Mouse (Mus musculus): ENCODE results near the gene Gas6. TPM values are rescaled to one million over a fixed set of nuclear protein-coding genes. Genes with fewer than 3 reads are reported as not detected.

Gas6 gene
- polyA plus RNA-seq, 1 experiment from 2014 or later = 20.8 TPM

DNA sequence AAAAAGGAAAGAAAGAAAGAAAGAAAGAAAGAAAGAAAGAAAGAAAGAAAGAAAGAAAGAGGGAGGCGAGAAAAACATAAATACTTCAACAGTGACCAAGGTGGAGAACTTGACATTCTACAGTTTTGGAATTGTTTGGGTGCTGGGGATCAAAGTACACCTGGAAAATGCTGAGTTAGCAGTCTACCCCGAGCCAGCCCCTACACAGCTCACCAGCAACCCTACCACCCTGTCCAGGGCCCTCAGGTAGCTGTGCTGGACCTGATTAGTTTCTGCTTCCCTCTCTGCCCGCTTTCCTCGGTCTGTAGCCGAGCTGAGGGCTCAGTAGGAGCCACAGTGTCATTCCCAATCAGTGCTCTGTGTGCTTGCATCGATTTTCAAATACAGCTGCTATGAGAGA lies 26.1 kb upstream of the Gas6 start:
- Histone ChIP-seq H3K4me3 (no peak overlapping the region), H3K4me2 (replicated peaks) (no peak overlapping the region), H3K9me3 (replicated peaks) (no peaks in the 10 kb centered on the region), H3K4me1 (no peaks in the 10 kb centered on the region; the same call in 1 of the 2 replicates), H3K27me3 (no peaks in the 10 kb centered on the region), H3K9ac (no peak overlapping the region), H3K36me3 (no peaks in the 10 kb centered on the region), H3K27ac (no peak overlapping the region)
- 56% methylated on average over 6 of the region's 6 CpGs for WGBS
- ATAC-seq (ENCODE audit: low FRiP score) = no peak

DNA sequence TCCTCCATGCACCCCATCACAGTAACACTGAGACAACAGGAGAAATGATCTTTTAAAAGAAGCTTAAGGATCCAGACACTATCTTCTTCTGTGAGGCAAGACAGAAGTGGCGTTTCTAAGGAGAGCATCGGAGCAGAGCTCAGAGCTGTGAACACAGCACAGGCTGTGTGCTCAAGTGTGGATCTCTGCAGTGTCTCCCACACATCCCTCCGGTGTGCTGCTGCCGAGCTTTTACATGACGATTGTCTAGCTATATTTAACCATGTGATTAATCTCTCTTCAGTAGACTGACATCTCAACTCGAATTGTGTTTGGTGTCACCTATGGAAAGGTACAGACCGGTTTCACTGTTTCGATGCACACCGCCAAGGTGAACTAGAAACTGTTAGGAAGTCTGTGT lies 25.2 kb upstream of the Gas6 start:
- Histone ChIP-seq H3K9ac (no peak overlapping the region), H3K27me3 (no peaks in the 10 kb centered on the region), H3K4me1 (no peaks in the 10 kb centered on the region; the same call in 1 of the 2 replicates), H3K4me3 (no peak overlapping the region), H3K4me2 (replicated peaks) (no peak overlapping the region), H3K9me3 (replicated peaks) (no peaks in the 10 kb centered on the region), H3K27ac (no peak overlapping the region), H3K36me3 (no peaks in the 10 kb centered on the region)
- ATAC-seq (ENCODE audit: low FRiP score) = no peak
- WGBS = 89% methylated on average over 9 of the region's 9 CpGs

DNA sequence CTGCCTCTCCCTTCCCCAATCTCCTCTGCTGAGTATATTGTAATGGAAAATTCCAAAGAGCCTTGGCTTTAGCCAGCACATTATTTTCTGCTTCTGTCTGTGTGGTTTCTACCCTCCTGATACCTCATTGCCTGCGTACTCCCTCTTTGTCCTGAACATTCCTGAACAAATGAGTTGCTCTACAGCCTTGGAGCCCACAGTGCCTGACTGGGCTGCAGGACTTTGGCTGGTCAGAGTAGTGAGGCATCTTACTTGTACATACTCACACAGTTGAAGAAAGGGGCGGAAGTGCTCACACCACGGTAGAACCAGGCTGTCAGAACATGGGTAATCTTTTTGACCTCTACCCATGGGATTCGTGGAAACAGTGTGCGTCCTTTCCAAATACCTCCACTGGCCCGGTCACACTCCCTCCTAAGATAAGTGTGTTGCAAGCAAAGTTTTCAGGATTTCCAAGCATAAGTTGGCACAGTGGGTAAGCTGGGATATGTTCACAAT lies 23.0 kb upstream of the Gas6 start:
- Histone ChIP-seq H3K4me2 (replicated peaks) (no peak overlapping the region), H3K27me3 (no peaks in the 10 kb centered on the region), H3K9ac (no peak overlapping the region), H3K27ac (no peak overlapping the region), H3K4me1 (no peaks in the 10 kb centered on the region), H3K4me3 (no peak overlapping the region), H3K9me3 (replicated peaks) (no peaks in the 10 kb centered on the region), H3K36me3 (no peaks in the 10 kb centered on the region)
- WGBS = 93% methylated on average over 6 of the region's 6 CpGs
- no peak for ATAC-seq (ENCODE audit: low FRiP score)

DNA sequence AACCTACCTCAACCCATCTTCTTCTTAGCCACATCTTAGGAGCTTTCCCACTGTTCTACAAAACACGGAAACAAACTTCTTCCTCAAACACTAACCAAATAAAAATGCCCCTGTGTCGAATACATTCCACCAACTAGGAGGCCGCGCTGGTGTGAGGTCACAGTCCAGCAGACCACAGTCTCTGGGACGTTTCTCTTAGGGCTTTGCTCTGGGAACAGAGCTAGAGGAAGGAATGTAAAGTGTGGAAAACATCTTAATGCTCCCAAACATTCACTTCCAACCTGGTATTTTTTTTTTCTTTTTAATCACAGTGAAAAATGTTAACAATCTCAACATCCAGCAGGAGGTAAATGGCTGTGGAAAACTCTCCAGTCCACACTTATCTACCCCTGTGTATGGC lies 22.4 kb upstream of the Gas6 start:
- no peak for ATAC-seq (ENCODE audit: low FRiP score)
- no peak overlapping the region for H3K27ac ChIP-seq
- no peaks in the 10 kb centered on the region for H3K4me1 ChIP-seq
- 84% methylated on average over 5 of the region's 5 CpGs for whole genome bisulfite sequencing
- H3K27me3 ChIP-seq = no peaks in the 10 kb centered on the region
- H3K4me2 ChIP-seq (replicated peaks) = no peak overlapping the region
- no peaks in the 10 kb centered on the region for H3K9me3 ChIP-seq (replicated peaks)
- no peak overlapping the region for H3K9ac ChIP-seq
- no peaks in the 10 kb centered on the region for H3K36me3 ChIP-seq
- H3K4me3 ChIP-seq = no peak overlapping the region

DNA sequence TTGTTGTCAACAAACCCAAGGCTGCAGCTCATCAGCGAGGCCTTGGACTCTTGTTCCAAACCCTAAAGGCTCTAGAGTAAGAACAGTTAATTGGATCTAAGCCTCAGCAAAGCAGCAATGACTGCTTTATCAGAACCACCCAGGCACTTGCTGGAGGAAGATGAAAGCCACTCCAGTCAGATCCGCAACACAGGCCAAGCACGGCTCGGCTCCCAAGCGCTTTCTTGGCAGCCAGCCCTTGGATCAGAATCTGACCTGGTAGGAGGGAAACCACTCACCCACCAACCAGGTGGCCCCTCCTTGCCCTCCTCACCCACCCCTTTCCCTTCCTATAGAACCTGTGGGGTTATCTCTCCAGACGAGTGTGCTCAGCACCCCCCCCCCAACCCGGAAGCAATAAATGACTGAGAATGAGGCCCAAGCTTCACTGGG lies 21.7 kb upstream of the Gas6 start:
- Histone ChIP-seq H3K4me1 (no peaks in the 10 kb centered on the region), H3K4me2 (replicated peaks) (no peak overlapping the region), H3K9me3 (replicated peaks) (no peaks in the 10 kb centered on the region), H3K27ac (no peak overlapping the region), H3K9ac (no peak overlapping the region), H3K36me3 (no peaks in the 10 kb centered on the region), H3K4me3 (no peak overlapping the region), H3K27me3 (no peaks in the 10 kb centered on the region)
- ATAC-seq (ENCODE audit: low FRiP score) = no peak
- WGBS = 85% methylated on average over 7 of the region's 7 CpGs

DNA sequence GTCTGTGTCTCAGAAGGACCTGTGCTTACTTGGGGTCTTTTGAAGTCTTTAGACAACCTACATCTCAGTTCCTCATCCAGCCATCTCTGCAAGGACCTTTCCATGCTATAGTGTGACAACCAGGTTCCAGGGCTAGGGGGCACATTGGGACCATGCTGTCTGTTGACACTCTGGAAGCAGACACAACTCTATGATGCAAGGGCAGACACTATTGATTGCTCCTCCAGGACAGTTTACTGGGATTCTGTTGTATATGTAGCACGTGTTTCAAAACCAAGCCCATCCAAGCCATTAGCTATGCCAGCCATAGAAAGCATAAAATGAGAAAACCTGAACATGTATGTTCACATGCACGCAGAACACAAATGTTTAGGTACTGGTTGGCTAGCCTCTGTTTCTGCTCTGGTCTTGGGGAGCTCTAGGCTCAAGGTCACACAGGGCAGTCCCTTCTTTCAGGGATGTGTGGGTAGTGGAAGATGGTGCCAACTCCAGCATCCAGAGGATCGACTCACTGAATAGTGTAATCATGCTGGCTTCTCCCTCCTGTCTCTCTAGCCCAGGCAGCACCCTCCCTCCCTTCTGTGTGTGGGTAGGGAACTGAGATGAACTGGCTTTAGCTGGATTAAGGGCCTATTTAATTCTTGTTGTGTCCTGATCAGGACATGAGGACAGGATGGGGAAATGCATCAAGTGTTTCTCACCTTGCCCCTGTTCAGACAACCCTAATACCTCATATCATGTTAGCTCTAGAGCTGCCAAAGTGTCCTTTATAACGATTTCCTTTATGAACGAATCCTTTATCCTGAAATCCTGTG lies 19.5 kb upstream of the Gas6 start:
- no peak for ATAC-seq (ENCODE audit: low FRiP score)
- no peaks in the 10 kb centered on the region for H3K27me3 ChIP-seq
- H3K9me3 ChIP-seq (replicated peaks) = no peaks in the 10 kb centered on the region
- H3K4me3 ChIP-seq = no peak overlapping the region
- no peak overlapping the region for H3K9ac ChIP-seq
- H3K27ac ChIP-seq = no peak overlapping the region
- WGBS = 84% methylated on average over 5 of the region's 5 CpGs
- no peak overlapping the region for H3K4me2 ChIP-seq (replicated peaks)
- H3K4me1 ChIP-seq = no peaks in the 10 kb centered on the region
- H3K36me3 ChIP-seq = no peaks in the 10 kb centered on the region

DNA sequence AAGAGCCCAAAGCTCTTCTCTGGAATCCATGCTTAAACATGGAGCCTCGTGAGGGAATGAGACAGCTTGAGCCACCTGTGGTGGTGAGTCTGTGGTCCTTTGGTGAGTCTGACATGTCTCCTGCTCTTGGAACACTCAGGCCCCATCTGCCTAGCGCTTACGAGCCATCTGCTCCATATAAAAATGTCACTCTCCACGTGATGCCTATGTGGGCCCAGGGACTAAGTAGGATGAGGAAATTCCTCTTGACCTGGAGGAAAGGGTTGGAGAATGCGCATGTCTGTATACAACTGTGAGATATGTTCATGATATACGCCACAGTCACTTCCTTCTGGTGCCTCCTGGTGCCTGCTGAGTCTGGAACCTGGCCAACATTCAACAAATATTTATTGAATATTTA lies 18.4 kb upstream of the Gas6 start:
- H3K9ac ChIP-seq = no peak overlapping the region
- 79% methylated on average over 6 of the region's 6 CpGs for WGBS

DNA sequence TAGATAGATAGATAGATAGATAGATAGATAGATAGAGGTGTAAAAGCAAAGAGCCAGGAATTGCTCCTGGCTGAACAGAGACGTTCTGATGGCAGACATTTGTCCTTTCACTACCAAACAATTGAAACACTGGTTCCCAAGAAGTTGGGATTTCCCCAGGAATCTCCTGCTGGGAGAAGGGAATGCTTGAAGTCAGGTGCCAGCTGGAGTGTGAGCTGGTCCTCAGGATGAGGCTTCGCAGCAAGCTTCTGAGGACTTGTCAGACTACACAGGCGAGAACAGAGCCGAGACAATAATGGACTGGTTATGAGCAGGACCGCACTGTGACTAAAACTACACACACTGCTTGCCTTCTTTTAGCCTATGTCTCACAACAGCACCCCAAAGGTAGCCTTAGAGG lies 17.7 kb upstream of the Gas6 start:
- Histone ChIP-seq H3K4me3 (no peak overlapping the region), H3K36me3 (no peaks in the 10 kb centered on the region), H3K27ac (no peak overlapping the region), H3K4me2 (replicated peaks) (no peak overlapping the region), H3K27me3 (no peaks in the 10 kb centered on the region), H3K9ac (no peak overlapping the region), H3K4me1 (no peaks in the 10 kb centered on the region), H3K9me3 (replicated peaks) (no peaks in the 10 kb centered on the region)
- ATAC-seq (ENCODE audit: low FRiP score) = no peak
- WGBS = 63% methylated on average over 5 of the region's 5 CpGs

More for the DNA sequence above, 18.4 kb upstream of the Gas6 start:
- Histone ChIP-seq H3K36me3 (no peaks in the 10 kb centered on the region), H3K4me1 (no peaks in the 10 kb centered on the region), H3K27ac (no peak overlapping the region), H3K27me3 (no peaks in the 10 kb centered on the region), H3K4me2 (replicated peaks) (no peak overlapping the region), H3K4me3 (no peak overlapping the region), H3K9me3 (replicated peaks) (no peaks in the 10 kb centered on the region)
- no peak for ATAC-seq (ENCODE audit: low FRiP score)

DNA sequence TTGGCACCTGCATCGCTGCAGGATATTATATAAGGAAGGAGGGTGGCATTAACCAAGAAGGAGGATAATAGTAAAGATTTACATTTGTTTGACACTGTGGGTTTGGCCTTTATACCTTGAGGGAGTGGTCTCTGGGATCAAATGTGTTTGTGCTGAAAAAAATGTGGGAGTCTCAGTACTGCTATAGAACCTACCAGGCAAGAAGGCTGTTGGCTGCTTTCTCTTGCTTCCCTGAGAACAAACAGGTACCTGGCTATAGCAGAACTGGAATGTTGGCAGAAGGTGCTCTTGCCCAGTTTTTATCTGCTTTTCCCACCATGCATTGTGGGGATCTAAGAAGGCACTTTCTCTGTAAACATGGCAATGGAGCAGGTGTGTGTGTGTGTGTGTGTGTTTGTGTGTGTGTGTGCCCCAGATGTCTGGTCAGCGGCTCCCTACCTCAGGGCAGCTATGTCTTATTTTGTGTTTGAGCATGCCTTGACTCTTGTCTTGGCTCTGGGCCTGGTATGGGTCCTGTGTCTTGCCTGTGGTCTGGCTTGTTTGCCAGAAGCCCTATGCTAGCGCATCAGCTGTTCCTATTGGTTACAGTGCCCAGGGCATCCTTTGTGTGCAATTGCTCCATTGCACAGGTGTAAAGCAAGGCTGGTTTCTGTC lies 13.1 kb upstream of the Gas6 start:
- no peak overlapping the region for H3K27ac ChIP-seq
- H3K9ac ChIP-seq = no peak overlapping the region
- 86% methylated on average over 3 of the region's 3 CpGs for WGBS
- no peaks in the 10 kb centered on the region for H3K4me1 ChIP-seq
- H3K4me2 ChIP-seq (replicated peaks) = no peak overlapping the region
- H3K27me3 ChIP-seq = no peaks in the 10 kb centered on the region
- H3K4me3 ChIP-seq = no peak overlapping the region
- H3K9me3 ChIP-seq (replicated peaks) = no peaks in the 10 kb centered on the region
- ATAC-seq (ENCODE audit: low FRiP score) = no peak
- no peaks in the 10 kb centered on the region for H3K36me3 ChIP-seq

DNA sequence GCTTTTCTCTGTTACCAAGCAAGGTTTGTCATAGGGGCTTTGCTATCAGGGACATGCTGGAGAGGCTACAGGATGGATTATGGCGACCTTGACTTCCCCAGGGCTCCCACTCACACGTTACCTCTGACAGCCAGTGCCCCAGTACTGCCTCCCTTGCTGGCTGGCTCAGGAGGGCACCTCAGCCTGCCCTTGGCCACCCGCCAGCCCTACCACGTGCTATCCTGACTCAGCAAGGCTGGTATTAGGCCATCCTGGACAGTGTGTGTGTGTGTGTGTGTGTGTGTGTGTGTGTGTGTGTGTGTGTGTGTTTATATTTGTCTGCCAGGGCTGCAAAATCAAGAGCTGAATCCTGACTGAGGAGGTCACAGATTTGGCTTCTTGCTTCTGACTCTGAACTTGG lies 12.6 kb upstream of the Gas6 start:
- 53% methylated on average over 4 of the region's 4 CpGs for WGBS
- H3K36me3 ChIP-seq = no peaks in the 10 kb centered on the region
- no peak overlapping the region for H3K4me3 ChIP-seq
- H3K27ac ChIP-seq = no peak overlapping the region
- no peak overlapping the region for H3K4me2 ChIP-seq (replicated peaks)
- H3K9me3 ChIP-seq (replicated peaks) = no peaks in the 10 kb centered on the region
- no peaks in the 10 kb centered on the region for H3K4me1 ChIP-seq
- H3K9ac ChIP-seq = no peak overlapping the region
- no peak for ATAC-seq (ENCODE audit: low FRiP score)
- H3K27me3 ChIP-seq = no peaks in the 10 kb centered on the region

DNA sequence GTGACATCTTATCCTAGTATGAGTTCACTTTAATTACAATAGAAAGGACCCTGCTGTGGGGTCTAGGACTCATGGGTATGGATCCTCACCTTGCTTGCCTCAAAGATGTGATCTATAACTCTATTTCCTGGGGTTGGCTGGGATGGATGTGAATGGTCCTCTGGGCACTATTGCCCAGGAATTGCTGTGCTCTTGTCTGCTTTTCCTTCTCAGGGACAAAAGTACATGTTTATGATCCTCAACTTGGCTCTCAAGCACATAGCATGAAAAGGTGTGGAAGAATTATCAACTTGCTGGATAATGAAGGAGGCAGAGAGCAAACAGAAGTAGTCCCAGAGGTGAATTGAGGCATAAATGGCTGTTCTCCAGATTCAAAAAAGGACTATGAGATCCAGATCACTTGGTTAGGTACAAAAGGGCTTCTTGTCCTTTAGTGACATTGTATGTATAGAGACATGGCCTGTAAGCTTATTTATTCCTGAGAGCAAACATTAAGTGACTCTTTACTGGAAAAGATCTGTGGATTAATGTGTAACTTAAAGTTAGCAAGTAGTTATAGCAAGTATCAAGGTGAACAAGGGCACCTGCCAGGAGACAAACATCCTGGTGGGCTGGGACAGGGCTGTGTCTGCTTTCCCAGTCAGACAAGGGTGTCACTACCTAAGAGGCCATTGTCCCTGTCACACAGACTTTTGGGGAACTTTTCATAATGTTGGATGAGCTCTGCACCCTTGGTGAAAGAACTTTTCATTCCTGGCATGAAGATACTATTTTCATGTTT lies 10.8 kb upstream of the Gas6 start:
- no peak for ATAC-seq (ENCODE audit: low FRiP score)
- Histone ChIP-seq H3K4me2 (replicated peaks) (no peak overlapping the region), H3K9ac (no peak overlapping the region), H3K4me3 (no peak overlapping the region), H3K36me3 (no peaks in the 10 kb centered on the region), H3K9me3 (replicated peaks) (no peaks in the 10 kb centered on the region), H3K27ac (no peak overlapping the region), H3K27me3 (no peaks in the 10 kb centered on the region), H3K4me1 (no peaks in the 10 kb centered on the region)

DNA sequence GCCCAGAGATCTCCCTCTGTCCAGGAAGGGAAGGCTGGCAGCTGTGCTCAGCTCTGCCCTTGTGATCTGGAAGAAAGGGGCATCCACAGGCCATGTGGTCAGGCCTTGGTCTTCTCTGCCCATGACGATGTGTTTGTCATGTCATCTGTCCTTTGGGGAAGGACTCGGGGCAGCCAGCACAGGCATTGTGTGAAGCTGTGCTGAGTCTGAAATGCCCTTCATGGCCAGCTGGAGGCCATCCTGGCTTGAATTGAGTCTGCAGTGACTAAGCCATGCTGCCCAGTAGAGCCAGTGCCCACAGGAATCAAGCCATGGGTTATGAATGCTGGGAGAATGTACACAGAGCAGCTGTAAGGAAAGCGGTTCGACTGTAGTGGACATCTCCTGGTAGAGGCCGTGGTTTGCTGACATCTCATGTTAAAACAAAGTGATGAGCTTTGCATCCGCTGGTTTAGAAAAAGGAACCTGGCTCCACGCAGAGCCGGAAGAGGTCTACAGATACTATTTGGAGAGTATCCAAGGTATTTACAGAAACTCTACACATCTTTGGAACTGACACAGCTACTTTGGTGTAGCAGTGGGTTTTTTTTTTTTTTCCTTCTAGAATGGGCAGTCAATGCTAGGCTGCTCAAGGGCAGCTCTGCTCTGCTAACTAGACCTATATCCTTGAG lies 9.8 kb upstream of the Gas6 start:
- H3K27me3 ChIP-seq = no peaks in the 10 kb centered on the region
- H3K9ac ChIP-seq = no peak overlapping the region
- no peak overlapping the region for H3K4me3 ChIP-seq
- no peaks in the 10 kb centered on the region for H3K36me3 ChIP-seq
- no peak for ATAC-seq (ENCODE audit: low FRiP score)
- H3K4me2 ChIP-seq (replicated peaks) = no peak overlapping the region
- H3K9me3 ChIP-seq (replicated peaks) = no peaks in the 10 kb centered on the region
- no peak overlapping the region for H3K27ac ChIP-seq
- WGBS = 88% methylated on average over 8 of the region's 8 CpGs
- no peaks in the 10 kb centered on the region for H3K4me1 ChIP-seq

Data from hindbrain, embryonic 12.5 days (tissue).